Mouse (Mus musculus) MEL (cell line): ENCODE measurements at regions not wholly inside any gene's neighbourhood (a gene's known extent, or its start where the extent isn't known, plus 50 kb on each side); places are given as distances from the start of the nearest gene placed in this dataset.

Source experiments
- DNase-seq: peaks from one replicate; pipeline ENCODE4 v3.0.0; 2011; ENCODE audit warnings: low read depth, low spot score
- H3K27ac ChIP-seq: 2 replicates; pipeline ENCODE4 v1.5.1; 2012; ENCODE audit warnings: low read depth, mild to moderate bottlenecking, control low read depth, low read length, moderate library complexity; ENCODE audit not compliant: control insufficient read depth
- H3K27me3 ChIP-seq, 2 experiments: fragments of 150-350 bp in 1 of 2; sonication (generic) in 1 of 2; 2 replicates each; pipeline ENCODE4 v1.6.1; 2012; ENCODE audit warnings: low read length in 2 of 2, mild to moderate bottlenecking in 2 of 2, improper control_type of control experiment in 1 of 2, moderate library complexity in 1 of 2; ENCODE audit not compliant: insufficient read depth in 2 of 2, control insufficient read depth in 1 of 2
- H3K36me3 ChIP-seq, 2 experiments: 2 replicates each; pipeline ENCODE4 v1.6.1; 2012 to 2014; ENCODE audit warnings: low read length in 2 of 2, improper control_type of control experiment in 1 of 2, inconsistent platforms in 1 of 2, mild to moderate bottlenecking in 1 of 2; ENCODE audit not compliant: insufficient read depth in 2 of 2, control insufficient read depth in 1 of 2
- H3K4me1 ChIP-seq, 2 experiments: fragments of 150-350 bp in 1 of 2; sonication (generic) in 1 of 2; 2 replicates each; pipeline ENCODE4 v1.6.1; 2012; ENCODE audit warnings: low read length in 2 of 2, improper control_type of control experiment in 1 of 2, mild to moderate bottlenecking in 1 of 2; ENCODE audit not compliant: insufficient read depth in 2 of 2, control insufficient read depth in 1 of 2
- H3K4me3 ChIP-seq, 2 experiments: fragments of 150-350 bp in 1 of 2; sonication (generic) in 1 of 2; 2 replicates each; pipeline ENCODE4 v1.5.1; 2012; ENCODE audit warnings: low read depth in 2 of 2, low read length in 2 of 2, mild to moderate bottlenecking in 2 of 2, moderate library complexity in 2 of 2, control low read depth in 1 of 2, improper control_type of control experiment in 1 of 2; ENCODE audit not compliant: control insufficient read depth in 1 of 2, insufficient read depth in 1 of 2
- H3K79me2 ChIP-seq: 2 replicates; pipeline ENCODE4 v1.6.1; 2012; ENCODE audit warnings: mild to moderate bottlenecking, low read length, moderate library complexity; ENCODE audit not compliant: control insufficient read depth, poor library complexity, insufficient read depth
- H3K9ac ChIP-seq: 2 replicates; pipeline ENCODE4 v1.6.1; 2012; ENCODE audit warnings: low read depth, mild to moderate bottlenecking, control low read depth, low read length, moderate library complexity; ENCODE audit not compliant: control insufficient read depth, poor library complexity, severe bottlenecking
- H3K9me3 ChIP-seq: fragments of 150-350 bp; sonication (generic); replicated peaks from 2 replicates; pipeline ENCODE4 v1.6.1; 2012; ENCODE audit warnings: mild to moderate bottlenecking, low read length, improper control_type of control experiment, moderate library complexity; ENCODE audit not compliant: insufficient read depth
- EP300 ChIP-seq, 2 experiments: IDR thresholded peaks; 2 replicates each; pipeline ENCODE4 v1.6.1; 2011; ENCODE audit warnings: improper control_type of control experiment in 2 of 2, low read length in 2 of 2, low read depth in 1 of 2, mild to moderate bottlenecking in 1 of 2
- ETS1 ChIP-seq: IDR thresholded peaks from 2 replicates; pipeline ENCODE4 v1.6.1; 2012; ENCODE audit warnings: low read depth, mild to moderate bottlenecking, inconsistent platforms, low read length, improper control_type of control experiment, moderate library complexity
- HCFC1 ChIP-seq: IDR thresholded peaks from 2 replicates; pipeline ENCODE4 v1.6.1; 2012; ENCODE audit warnings: low read depth, mild to moderate bottlenecking, inconsistent platforms, low read length, improper control_type of control experiment, moderate library complexity
- KAT2A ChIP-seq: conservative IDR thresholded peaks from 2 replicates; pipeline ENCODE4 v1.6.1; 2012; ENCODE audit warnings: low read depth, low read length, improper control_type of control experiment, inconsistent platforms
- MAFK ChIP-seq: IDR thresholded peaks from 2 replicates; pipeline ENCODE4 v1.6.1; 2011; ENCODE audit warnings: low read depth, mild to moderate bottlenecking, low read length, improper control_type of control experiment, borderline replicate concordance
- MAX ChIP-seq: IDR thresholded peaks from 2 replicates; pipeline ENCODE4 v1.6.1; 2011; ENCODE audit warnings: low read length, improper control_type of control experiment
- MXI1 ChIP-seq: IDR thresholded peaks from 2 replicates; pipeline ENCODE4 v1.6.1; 2011; ENCODE audit warnings: mild to moderate bottlenecking, low read depth, low read length, improper control_type of control experiment
- MYB ChIP-seq: IDR thresholded peaks from 2 replicates; pipeline ENCODE4 v1.6.1; 2011; ENCODE audit warnings: mild to moderate bottlenecking, low read depth, low read length, improper control_type of control experiment
- MYC ChIP-seq: IDR thresholded peaks from 2 replicates; pipeline ENCODE4 v1.6.1; 2011; ENCODE audit warnings: low read depth, mild to moderate bottlenecking, low read length, improper control_type of control experiment, moderate library complexity
- POLR2AphosphoS2 ChIP-seq: IDR thresholded peaks from 2 replicates; pipeline ENCODE4 v1.6.1; 2011; ENCODE audit warnings: low read length, improper control_type of control experiment
- POLR2AphosphoS5 ChIP-seq: IDR thresholded peaks from 2 replicates; pipeline ENCODE4 v1.6.1; 2012; ENCODE audit warnings: low read depth, borderline replicate concordance, mild to moderate bottlenecking, inconsistent platforms, low read length, moderate library complexity, mixed read lengths
- TAL1 ChIP-seq: IDR thresholded peaks from 2 replicates; pipeline ENCODE4 v1.6.1; 2012; ENCODE audit warnings: mild to moderate bottlenecking, inconsistent platforms, low read length, moderate library complexity, mixed read lengths
- TCF12 ChIP-seq: IDR thresholded peaks from 2 replicates; pipeline ENCODE4 v1.6.1; 2014; ENCODE audit warnings: low read depth, mild to moderate bottlenecking, inconsistent platforms, low read length, improper control_type of control experiment, moderate library complexity
- USF2 ChIP-seq, 2 experiments: IDR thresholded peaks; 2 replicates each; pipeline ENCODE4 v1.6.1; 2011 to 2012; ENCODE audit warnings: improper control_type of control experiment in 2 of 2, low read length in 2 of 2, borderline replicate concordance in 1 of 2, inconsistent platforms in 1 of 2, low read depth in 1 of 2, mild to moderate bottlenecking in 1 of 2; ENCODE audit not compliant: insufficient read depth in 1 of 2
- ZKSCAN1 ChIP-seq: IDR thresholded peaks from 2 replicates; pipeline ENCODE4 v1.6.1; 2012; ENCODE audit warnings: low read depth, mild to moderate bottlenecking, inconsistent platforms, low read length, improper control_type of control experiment, moderate library complexity
- ZMIZ1 ChIP-seq: IDR thresholded peaks from 2 replicates; pipeline ENCODE4 v1.6.1; 2012; ENCODE audit warnings: low read depth, mild to moderate bottlenecking, inconsistent platforms, low read length, improper control_type of control experiment, moderate library complexity

- Histone ChIP-seq H3K36me3 (no peaks in the 10 kb centered on the region), H3K27me3 (peaks cover 0 to 3% of the 10 kb centered on the region in 2 experiments), H3K4me3 (no peak overlapping the region), H3K79me2 (no peaks in the 10 kb centered on the region), H3K4me1 (no peaks in the 10 kb centered on the region), H3K9me3 (no peaks in the 10 kb centered on the region), H3K27ac (no peak overlapping the region), H3K9ac (no peak overlapping the region)
- no peak for TF ChIP-seq MAFK
- no peak for TF ChIP-seq TCF12
- no peak for TF ChIP-seq EP300 (IDR thresholded peaks at IDR 0.05; ENCODE audit: low read depth in 1 of 2, low read length in 2 of 2)
- no peak for TF ChIP-seq MYB
- DNase-seq, result no peak
Observed at GRCm38 (mm10) chr1:152165490-152165905, 75.6 kb upstream of the 1700025G04Rik start.

- Histone ChIP-seq H3K9ac (no peak overlapping the region), H3K4me1 (no peaks in the 10 kb centered on the region), H3K79me2 (no peaks in the 10 kb centered on the region), H3K9me3 (no peaks in the 10 kb centered on the region), H3K27ac (no peak overlapping the region), H3K4me3 (no peak overlapping the region), H3K27me3 (peaks cover 0 to 5% of the 10 kb centered on the region in 2 experiments), H3K36me3 (no peaks in the 10 kb centered on the region)
- TF ChIP-seq POLR2AphosphoS2 (no peak), TAL1 (no peak), EP300 (IDR thresholded peaks at IDR 0.05; ENCODE audit: low read depth in 1 of 2, low read length in 2 of 2) (no peak), POLR2AphosphoS5 (no peak), MAX (no peak), USF2 (IDR thresholded peaks at IDR 0.05; ENCODE audit: borderline replicate concordance in 1 of 2, insufficient read depth in 1 of 2, low read depth in 1 of 2, low read length in 2 of 2) (no peak), MYB (no peak), KAT2A (no peak), MAFK (no peak), MYC (no peak), ZKSCAN1 (no peak), HCFC1 (no peak), MXI1 (no peak), ZMIZ1 (no peak), ETS1 (no peak)
- no peak for DNase-seq
Observed at GRCm38 (mm10) chr1:152164843-152165489, 75.0 kb upstream of the 1700025G04Rik start.
